Comparison of ENCODE assay signal across 7 mouse cellular contexts in genomic region chr3:115887427-115888309, GRCm38 (mm10). TPM values are rescaled to one million over a fixed set of nuclear protein-coding genes. Genes with fewer than 3 reads are reported as not detected.
A peak's percentile ranks its signal among the peaks of the same experiment; 100 is the strongest.
DNase-seq lines count a peak whose midpoint lies in the region; ATAC-seq lines count a peak whose summit lies in the region.

Gene Dph5 (plus strand): TSS chr3:115887837.

- no peaks in the 10 kb centered on the region for H3K27me3 ChIP-seq in embryonic facial prominence, embryonic 10.5 days (replicated peaks; ENCODE audit: low read depth, poor library complexity, severe bottlenecking)
- no peaks in the 10 kb centered on the region for H3K27me3 ChIP-seq in limb, embryonic 10.5 days (ENCODE audit: low read depth, poor library complexity, severe bottlenecking)
- H3K27me3 ChIP-seq in midbrain, embryonic 13.5 days = no peaks in the 10 kb centered on the region

- WGBS in embryonic facial prominence, embryonic 10.5 days = under 1% methylated on average over 40 of the region's 40 CpGs
- 1% methylated on average over 40 of the region's 40 CpGs for WGBS in limb, embryonic 10.5 days
- under 1% methylated on average over 40 of the region's 40 CpGs for WGBS in midbrain, embryonic 13.5 days

- DNase-seq in adrenal gland, postnatal 10 days = peak; percentile 90
- DNase-seq in embryonic facial prominence, embryonic 10.5 days (ENCODE audit: low spot score) = peak; percentile 92
- DNase-seq in kidney, adult 11 months = peak; percentile 91
- DNase-seq in limb, embryonic 10.5 days (ENCODE audit: low spot score) = peak; percentile 94
- DNase-seq in spleen, adult 12 weeks (ENCODE audit: low spot score) = peak; percentile 86

- peaks cover 4% of the 10 kb centered on the region; the same call in 1 of the 2 replicates for H3K36me3 ChIP-seq in embryonic facial prominence, embryonic 10.5 days (replicated peaks)
- no peaks in the 10 kb centered on the region for H3K36me3 ChIP-seq in limb, embryonic 10.5 days
- H3K36me3 ChIP-seq in midbrain, embryonic 13.5 days = no peaks in the 10 kb centered on the region

- ATAC-seq in granulocyte monocyte progenitor cell, adult 5-6 weeks (replicated peaks; ENCODE audit: poor library complexity, severe bottlenecking) = peak; percentile 95
- ATAC-seq in midbrain, embryonic 13.5 days = peak; percentile 97

- H3K4me2 ChIP-seq in midbrain, embryonic 13.5 days (replicated peaks) = peak within 1 kb of the TSS; percentile 69

- no peaks in the 10 kb centered on the region for H3K9me3 ChIP-seq in embryonic facial prominence, embryonic 10.5 days
- no peaks in the 10 kb centered on the region for H3K9me3 ChIP-seq in limb, embryonic 10.5 days (replicated peaks)
- H3K9me3 ChIP-seq in midbrain, embryonic 13.5 days = no peaks in the 10 kb centered on the region

- peak within 1 kb of the TSS; percentile 81 for H3K9ac ChIP-seq in midbrain, embryonic 13.5 days (replicated peaks)

- H3K27ac ChIP-seq in embryonic facial prominence, embryonic 10.5 days (replicated peaks) = peak within 1 kb of the TSS; percentile 89
- peak within 1 kb of the TSS; percentile 89 for H3K27ac ChIP-seq in limb, embryonic 10.5 days
- peak within 1 kb of the TSS; percentile 91 for H3K27ac ChIP-seq in midbrain, embryonic 13.5 days

- H3K4me1 ChIP-seq in embryonic facial prominence, embryonic 10.5 days = peaks cover 4% of the 10 kb centered on the region
- H3K4me1 ChIP-seq in limb, embryonic 10.5 days = 0 out of 2 replicates have a peak, but pooled peaks cover 4% of the 10 kb centered on the region
- peaks cover 13% of the 10 kb centered on the region for H3K4me1 ChIP-seq in midbrain, embryonic 13.5 days (replicated peaks)

- H3K4me3 ChIP-seq in embryonic facial prominence, embryonic 10.5 days = peak within 1 kb of the TSS; percentile 81
- peak within 1 kb of the TSS; percentile 75 for H3K4me3 ChIP-seq in limb, embryonic 10.5 days
- peak within 1 kb of the TSS; percentile 63 for H3K4me3 ChIP-seq in midbrain, embryonic 13.5 days (replicated peaks)

RNA-seq across cellular contexts. Expression of gene Dph5, which starts in this region (rescaled TPM):
- total RNA-seq in adrenal gland, postnatal 10 days (2021) = 10 to 100 TPM; 18.9 to 19.3 TPM
- 30.4 and 30.5 TPM in 2 replicates for polyA plus RNA-seq in embryonic facial prominence, embryonic 10.5 days (2016; fragmentation: Nextera tagmentation; extraction: Ambion mirVana)
- 30.6 and 36.2 TPM in 2 replicates for total RNA-seq in granulocyte monocyte progenitor cell, adult 5-6 weeks (2014; fragmentation: Nextera tagmentation)
- total RNA-seq in granulocyte monocyte progenitor cell, adult 5-6 weeks (2017) = 50.4 and 58.8 TPM in 2 replicates
- 27.8 and 28.2 TPM in 2 replicates for polyA plus RNA-seq in limb, embryonic 10.5 days (2016; fragmentation: Nextera tagmentation; extraction: Ambion mirVana)
- 26.2 and 28.5 TPM in 2 replicates for polyA plus RNA-seq in midbrain, embryonic 13.5 days (2015; fragmentation: Nextera tagmentation; extraction: Ambion mirVana)

Comparison
In these comparisons a context has a peak if more than half of its experiments do, and no peak if none do; other contexts are left out.
1. Peak in every context shown above with its lines: DNase-seq, ATAC-seq, H3K4me3 ChIP-seq and H3K27ac ChIP-seq.